Mouse (Mus musculus) adrenal gland, postnatal 36 days (tissue): ENCODE measurements around the gene Med20. TPM values are rescaled to one million over a fixed set of nuclear protein-coding genes. Genes with fewer than 3 reads are reported as not detected.
A peak's percentile ranks its signal among the peaks of the same experiment; 100 is the strongest.
"Not testable (repeated sequence)": the region's sequence is repeated elsewhere in the genome, so short reads cannot be mapped to it uniquely, and the experiment has no call there.

Source experiments
- DNase-seq, 2 experiments: peaks; one replicate each; pipeline ENCODE4 v3.0.0; 2021; ENCODE audit warnings: mixed read lengths in 1 of 2
- total RNA-seq, 2 experiments: library from RNA; stranded (reverse); gene quantifications; 2 replicates each; pipeline ENCODE4 v1.2.3; 2021

Gene Med20
- total RNA-seq, 2 experiments from 2014 or later, result 39.5 to 40.0 TPM

DNA sequence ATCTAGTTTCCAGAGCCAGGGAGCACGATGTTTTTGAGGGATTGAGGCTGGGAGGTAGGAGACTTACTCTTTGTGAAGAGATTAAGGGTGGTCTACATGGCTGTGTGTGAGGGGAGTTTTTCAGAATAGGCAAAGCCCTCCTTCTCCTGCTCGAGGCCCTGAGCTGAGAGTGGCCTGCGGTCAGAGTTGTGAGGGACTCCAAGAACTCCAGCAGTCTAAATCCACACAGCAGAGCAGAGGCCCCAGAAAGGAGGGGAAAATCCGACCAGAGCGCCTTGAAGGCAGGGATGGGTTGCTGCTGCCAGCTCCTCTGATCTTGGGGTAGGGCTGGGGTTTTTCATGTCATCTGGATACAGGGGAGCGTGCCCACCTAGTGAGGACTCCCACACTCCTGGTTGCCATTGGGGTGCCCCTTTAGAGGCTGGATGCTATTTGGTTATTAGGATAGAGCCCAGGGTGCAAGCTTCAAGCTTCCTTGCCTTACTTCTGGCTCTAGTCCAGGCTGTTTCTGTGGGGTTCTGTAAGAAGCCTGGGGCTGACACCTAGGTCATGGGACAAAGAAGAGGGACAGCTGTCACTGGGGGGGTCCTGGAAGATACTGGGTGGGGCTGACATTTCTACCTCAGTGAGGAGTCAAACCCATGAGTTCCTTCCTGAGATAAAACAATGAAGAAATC, 15.1 kb upstream of the Med20 start:
- DNase-seq, result no peak

DNA sequence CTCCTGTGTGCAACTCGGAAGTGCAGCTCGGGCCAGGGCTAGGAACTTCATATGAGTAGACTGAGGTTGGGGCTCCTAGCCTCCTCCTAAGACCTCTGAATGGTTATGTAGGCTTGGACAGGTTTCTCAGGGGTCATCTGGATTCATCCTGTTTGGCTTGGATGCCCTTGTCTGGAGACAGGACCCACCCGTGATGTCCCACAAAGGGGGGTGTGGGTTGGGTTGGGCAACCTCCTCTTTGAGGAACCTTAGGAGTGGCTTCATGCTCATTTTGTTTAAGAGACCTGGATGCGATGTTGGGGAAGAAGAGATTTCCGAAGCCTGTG, 14.6 kb upstream of the Med20 start:
- DNase-seq, result no peak

DNA sequence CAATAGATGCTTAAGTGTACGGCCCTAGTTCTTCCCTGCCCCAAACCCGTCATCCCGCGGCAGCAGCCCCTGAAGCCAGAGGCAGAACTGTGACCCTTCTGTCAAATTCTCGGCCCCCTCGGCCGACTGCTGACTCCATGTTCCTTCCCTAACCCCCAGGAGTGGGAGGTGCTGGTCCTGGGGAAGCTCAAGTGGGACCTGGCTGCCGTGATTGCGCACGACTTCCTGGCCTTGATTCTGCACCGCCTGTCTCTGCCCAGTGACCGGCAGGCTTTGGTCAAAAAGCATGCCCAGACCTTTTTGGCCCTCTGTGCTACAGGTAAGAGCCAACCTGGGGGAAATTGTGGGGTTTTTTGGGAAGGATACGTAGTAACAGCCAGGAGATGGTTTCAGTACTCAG, 14.1 kb upstream of the Med20 start:
- DNase-seq, result peak in 1 of 2 experiments; percentile 43

DNA sequence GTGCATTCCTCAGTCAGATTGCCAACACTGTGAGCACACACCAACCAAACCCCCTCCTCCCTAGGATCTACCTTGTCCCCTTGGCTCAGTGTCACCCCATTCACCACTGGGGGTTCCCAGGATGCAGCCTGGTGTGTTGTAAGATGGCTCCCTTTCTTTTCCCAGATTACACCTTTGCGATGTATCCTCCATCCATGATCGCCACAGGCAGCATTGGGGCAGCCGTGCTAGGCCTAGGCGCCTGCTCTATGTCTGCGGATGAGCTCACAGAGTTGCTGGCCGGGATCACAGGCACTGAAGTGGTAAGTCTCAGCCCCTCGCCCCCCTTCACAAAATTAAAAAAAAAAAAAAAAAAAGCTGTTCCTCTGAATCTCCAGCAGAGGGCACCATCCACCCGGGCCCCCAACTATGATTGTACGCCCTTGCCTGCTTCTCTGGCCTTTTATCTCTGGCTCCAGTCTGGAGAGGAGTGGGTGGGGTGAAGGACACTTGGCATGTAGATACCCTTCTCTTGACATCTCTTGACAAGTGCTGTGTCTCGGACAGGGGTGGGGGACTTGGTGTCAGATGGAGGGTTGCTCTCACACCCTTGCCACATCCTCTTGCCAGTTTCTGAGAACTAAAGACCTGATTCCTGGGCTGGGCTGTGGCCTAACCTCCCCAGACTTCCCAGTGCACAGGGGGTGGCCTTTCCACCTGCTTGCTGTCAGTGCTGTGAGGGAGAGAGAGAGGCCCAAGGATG, 13.4 kb upstream of the Med20 start:
- peak; percentile 51 to 53 for DNase-seq

DNA sequence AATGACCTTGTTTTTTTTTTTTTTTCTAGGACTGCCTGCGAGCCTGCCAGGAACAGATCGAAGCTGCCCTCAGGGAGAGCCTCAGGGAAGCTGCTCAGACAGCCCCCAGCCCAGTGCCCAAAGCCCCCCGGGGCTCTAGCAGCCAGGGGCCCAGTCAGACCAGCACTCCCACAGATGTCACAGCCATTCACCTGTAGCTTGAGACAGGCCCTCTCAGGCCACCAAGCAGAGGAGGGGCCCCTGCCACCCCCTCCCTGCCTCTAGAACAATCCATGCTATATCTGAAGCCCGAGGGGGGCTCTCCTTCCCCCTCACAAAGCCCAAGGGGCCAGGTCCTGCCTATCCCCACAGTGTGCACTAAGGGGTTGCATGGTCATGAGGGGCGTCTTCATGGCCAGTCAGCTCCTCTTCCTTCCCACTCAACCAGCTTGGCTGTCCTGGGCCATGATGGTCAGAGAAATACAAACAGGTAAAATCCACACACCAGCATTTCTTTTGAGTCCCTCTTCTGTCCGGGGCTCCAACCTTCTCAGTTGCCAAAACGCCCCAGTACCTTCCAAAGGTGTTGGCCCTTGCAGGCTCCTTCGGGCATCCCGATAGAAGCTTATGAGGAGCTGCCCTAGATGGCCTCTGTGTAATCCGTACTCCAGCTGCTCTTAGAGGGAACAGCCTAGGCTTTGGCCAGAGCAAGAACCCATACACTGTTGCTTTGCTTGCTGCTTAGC, 12.6 kb upstream of the Med20 start:
- DNase-seq, result not testable (repeated sequence)

DNA sequence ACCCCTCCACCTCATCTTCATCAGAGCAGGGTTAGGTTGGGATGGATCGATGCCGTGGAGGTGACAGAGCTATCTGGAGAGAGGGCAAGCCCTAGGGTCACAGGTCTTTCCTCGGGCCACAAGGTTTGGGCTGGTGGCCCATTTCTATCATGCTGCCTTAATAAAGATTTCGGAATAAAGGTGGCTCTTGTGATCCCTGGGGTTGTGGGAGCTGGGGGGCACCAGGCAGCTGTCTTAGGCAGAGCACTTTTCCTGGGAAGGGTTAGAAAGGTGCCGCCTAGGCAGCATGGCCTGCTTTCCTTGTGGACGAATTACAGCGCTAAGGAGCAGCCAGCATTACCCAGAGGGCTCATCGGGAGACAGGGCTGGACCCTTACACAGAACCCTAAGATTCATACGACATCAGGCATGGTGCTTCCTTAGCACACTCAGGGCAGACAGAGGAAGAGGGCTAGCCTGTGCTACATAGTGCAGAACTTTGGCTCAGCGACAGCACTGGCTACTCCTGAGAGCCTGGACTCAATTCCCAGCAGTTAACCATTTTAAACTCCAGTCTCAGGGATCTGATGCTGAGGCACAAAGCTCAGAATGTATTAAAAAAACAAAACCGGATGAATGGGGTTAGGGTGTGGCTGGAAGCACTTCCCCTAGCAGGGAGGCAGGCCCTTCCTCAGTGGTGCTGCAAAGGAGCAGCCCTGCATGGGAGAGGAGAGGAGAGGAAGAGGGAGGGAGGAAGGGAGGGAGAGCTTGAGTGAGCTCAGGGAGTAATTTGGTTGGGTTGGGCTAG, 11.7 kb upstream of the Med20 start:
- peak in 1 of 2 experiments; percentile 48 for DNase-seq

DNA sequence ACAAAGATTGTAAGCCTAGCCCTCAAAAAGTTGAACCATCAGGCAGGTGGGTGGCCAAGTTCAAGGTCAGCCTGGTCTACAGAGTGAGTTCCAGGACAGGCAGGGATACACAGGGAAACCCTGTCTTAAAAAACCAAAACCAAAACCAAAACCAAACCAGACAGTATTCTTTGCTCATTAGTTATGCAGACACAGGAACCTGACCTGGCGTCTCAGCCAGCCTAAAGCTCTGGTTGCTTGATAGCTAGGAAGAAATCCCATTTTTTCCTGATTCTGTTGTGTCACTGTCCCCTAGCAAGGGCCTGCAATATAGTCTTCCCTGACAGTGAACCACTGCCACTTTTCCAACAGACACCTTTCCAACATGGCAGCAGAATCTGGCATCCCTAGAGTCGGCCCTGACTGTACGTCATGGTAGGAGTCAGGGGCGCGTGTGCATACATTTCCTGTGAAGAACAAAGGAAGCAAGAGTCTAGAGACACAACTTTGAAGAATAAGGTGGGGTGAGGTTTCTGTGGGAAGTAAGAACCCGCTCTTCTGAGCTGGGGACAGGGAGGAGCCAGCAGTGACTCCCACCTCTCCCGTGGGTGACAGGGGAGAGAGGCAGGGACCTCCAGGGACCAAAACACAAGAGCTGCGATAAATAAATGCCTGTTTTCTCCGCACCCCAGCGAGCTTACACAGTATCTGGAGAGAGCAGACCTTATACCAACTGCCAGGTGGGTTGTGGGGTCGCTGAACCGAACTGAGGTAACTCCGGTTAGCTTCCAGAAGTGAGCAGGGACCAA, 10.6 kb upstream of the Med20 start:
- DNase-seq, result no peak

DNA sequence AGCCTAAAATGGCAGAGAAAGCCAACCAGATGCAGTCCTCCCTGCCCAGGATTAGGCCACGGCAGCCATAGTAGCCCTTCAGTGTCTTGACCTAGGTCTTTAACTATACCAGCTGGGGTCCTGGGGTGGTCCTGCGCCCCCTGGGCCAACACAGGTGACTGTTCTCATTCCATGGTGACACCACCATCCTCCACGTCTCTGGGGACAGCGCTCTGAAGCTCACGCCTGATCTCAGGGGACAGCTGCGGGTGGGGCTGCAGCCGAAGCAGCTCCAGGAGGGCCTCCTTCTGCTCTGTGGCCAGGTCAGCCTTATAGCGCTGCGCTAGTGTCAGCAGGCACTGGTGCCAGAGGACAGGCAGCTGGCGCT, 10.0 kb upstream of the Med20 start:
- no peak for DNase-seq

DNA sequence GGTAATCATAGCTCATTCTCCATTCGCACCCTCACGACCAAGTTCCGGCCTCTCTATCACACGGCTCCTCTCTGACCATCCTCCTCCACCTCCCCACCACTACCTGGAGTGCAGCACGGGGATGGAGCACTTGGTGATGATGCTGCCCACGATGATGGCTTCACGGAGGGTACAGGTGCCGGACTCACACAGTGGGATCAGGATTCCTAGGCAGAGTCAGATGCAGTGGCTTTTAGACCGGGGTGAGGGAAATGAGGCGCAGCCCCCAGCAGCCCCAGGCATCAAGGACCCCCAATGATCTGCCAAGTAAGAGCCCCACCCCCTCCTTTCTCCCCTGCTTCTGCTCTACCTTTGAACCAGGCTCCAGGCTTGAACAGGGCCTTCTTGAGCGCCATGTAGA, 9.1 kb upstream of the Med20 start:
- DNase-seq, result no peak

DNA sequence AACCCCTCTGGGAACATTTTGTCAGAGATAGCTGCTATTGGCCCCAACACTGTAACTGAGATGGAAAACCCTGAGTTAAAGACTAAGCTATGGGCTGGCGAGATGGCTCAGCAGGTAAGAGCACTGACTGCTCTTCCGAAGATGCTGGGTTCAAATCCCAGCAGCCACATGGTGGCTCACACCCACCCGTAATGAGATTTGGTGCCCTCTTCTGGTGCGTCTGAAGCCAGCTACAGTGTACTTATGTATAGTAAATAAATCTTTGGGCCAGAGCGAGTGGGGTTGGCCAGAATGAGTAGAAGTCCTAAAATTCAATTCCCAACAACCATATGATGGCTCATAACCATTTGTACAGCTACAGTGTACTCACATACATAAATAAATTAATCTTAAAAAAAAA, 5.2 kb upstream of the Med20 start:
- peak; percentile 37 to 51 for DNase-seq

DNA sequence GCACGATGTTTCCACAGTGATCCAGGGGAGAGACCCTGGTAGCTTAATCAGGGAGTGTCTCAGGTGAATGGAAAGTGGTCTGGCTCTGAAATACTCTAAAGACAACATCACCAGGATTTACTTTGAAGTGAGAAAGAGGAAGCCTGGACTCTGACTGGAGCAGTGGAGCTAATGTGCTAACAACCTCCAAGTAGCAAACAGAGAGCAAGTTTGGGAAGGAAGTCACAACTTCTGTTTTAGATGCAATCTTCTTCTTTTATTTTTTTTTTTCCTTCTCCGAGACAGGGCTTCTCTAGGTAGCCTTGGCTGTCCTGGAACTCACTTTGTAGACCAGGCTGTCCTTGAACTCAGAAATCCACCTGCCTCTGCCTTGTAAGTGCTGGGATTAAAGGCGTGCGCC, 2.2 kb upstream of the Med20 start:
- DNase-seq, result no peak

DNA sequence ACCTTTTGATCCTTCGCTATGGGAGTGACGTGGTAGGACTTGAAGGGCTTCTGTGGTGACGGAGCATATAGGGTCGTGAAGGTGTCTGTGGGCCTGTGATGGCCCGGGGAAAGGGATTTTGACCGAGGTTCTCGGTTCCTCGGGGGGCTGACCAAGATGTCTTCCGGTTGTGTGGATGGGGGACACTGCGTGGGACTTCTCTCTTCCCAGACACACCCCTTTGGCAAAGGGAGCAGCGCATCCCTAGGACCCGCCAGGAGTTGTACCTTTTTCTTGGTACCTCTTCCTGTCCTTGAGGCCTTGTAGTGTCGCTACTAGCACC, 240 bp downstream of the Med20 start:
- DNase-seq, result no peak

DNA sequence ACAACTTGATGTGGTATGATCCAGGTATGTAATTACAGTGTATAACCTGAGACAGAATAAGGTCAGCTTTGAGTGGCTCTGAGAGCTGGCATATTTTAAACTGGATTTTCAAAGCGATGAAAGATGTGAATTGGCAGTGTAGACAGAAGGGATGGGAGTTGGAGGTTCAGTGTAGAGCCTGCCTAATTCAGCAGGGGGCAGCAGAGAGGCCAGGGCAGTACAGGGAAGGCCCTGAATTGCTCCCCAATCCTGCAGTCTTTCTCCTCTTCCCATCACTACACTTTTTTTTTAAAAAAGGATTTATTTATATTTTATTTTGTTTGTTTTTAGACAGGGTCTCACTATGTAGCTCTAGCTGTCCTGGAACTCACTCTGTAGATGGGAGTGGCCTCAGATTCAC, 2.6 kb downstream of the Med20 start:
- peak; percentile 58 to 69 for DNase-seq

DNA sequence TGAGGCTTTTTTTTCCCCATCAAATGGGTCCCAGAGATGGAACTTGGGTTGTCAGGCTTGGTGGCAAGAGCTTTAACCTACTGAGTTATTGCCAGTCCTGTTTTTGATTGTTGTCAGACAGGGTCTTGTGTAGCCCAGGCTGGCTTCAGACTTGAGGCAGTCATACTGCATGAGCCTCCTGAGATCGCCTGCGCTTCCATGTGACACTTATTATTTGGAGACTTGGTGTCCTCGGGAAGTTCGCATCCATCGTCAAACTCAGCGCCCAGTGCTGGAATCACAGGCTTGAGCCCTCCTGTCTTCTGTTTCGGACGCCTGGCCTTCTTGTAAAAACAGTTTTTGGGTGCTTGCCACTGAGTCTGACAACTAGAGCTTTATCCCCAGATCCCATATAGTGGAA, 4.7 kb downstream of the Med20 start:
- DNase-seq, result no peak

DNA sequence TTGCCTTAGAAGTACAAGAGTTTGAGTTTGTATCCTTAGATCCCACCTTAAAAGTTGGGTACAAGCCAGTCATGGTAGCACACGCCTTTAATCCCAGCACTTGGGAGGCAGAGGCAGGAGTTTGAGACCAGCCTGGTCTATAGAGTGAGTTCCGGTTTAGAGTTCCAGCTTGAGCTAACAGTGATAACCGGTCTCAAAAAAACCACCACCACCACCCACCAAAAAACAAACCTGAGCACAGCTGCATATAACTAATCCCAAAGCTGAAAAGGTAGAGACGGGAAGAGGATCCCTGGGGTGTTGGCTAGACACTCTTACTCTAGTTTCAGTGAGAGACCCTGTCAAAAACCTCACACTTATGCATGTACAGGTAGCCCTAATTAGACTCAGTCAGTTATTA, 5.3 kb downstream of the Med20 start:
- no peak for DNase-seq

DNA sequence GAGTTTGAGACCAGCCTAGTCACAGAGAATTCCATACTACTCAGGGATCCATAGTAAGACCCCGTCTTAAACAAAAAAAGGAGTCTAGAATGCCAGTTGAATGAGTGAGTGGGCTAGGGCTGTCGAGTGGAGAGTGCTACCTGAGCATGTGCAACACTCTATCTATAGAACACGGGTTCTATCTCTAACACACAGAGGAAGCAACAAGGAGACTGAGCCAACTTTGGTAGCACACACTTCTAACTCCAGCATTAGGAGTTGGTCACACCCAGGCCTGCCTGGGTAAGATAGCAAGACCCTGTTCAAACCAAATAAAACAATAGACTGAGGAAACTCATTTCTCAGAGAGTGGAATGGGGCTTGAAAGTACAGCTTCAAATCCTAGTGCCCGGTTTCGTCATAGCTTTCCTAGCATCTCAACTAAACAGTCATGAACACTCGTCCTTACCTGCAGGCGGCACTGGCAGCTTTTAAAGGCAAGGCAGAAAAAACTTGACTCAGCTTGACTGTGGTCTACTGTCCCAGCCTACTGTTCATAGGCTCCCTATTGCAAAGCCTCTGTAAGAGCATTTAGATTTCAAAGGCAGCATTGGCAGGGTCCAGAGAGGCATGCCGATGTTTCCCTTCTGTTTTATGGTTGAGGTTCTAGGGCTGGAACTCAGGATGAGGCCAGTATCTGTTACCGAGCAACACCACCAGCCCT, 6.4 kb downstream of the Med20 start:
- DNase-seq, result no peak

DNA sequence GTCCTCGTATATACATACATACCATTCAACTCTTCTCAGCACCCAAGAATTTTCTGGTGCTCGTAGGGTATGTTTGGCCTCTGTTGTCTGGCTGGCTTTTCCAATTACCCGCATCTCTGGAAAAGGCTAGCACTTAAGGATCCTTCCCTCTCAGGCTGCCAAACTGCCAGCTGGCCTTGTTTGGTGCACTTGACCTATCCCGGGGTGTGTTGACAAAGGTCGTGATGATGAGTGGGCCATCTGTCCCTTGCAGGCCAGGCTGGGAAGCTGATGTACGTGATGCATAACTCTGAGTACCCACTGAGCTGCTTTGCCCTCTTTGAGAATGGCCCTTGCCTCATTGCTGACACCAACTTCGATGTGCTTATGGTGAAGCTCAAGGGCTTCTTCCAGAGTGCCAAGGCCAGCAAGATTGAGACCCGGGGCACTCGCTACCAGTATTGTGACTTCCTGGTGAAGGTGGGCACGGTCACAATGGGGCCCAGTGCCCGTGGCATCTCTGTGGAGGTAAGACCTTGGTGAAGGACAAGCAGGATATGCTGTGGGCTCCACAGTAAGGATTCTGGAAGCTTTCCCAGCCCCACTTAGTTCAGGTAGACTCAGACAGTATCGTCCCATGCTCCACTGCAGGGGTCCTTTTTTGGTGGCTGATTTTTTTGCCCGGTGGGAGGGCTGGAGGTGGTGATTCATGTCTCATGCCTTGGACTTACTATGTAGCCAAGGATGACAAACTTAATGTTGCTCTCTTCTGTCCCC, 7.4 kb downstream of the Med20 start:
- DNase-seq, result peak in 1 of 2 experiments; percentile 51

DNA sequence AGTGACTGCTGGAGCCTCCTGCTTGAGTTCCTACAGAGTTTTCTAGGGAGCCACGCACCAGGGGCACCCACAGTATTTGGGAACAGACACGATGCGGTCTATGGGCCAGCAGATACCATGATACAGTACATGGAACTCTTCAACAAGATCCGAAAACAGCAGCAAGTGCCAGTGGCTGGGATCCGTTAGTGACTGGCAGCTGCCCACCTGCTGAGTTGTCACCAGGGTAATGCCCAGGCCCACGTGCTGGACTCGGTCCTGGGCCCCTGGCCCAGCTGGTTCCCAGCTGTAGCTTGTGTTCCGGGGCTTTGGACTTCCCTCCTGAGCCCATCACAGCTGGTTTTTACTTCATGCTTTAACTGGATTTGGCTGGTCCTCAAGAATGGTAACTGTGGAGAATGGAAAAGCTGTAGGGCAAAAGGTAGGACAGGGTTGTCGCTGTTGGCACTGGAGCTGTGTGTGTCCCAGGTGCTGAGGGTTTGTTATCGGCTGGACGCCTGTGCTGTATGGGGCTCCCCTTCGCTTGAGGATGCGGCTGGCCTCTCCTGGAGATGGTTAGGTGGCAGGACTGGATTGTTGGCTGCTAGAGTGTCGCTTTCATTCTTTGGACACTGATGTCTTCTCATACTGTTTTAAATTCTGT, 11.7 kb downstream of the Med20 start:
- no peak for DNase-seq

DNA sequence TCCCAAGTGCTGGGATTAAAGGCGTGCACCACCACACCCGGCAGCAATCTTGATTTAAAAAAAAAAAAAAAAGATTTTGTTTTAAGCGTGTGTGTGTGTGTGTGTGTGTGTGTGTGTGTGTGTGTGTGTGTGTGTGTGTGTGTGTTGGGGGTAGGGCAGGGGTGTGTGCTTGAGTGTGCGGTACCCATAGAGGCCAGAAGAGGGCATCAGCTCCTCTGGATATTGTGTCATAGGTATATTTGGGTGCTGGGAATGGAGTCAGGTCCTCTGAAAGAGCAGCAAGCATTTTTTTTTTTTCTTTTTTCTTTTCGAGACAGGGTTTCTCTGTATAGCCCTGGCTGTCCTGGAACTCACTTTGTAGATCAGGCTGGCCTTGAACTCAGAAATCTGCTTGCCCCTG, 13.2 kb downstream of the Med20 start:
- DNase-seq, result not testable (repeated sequence)

DNA sequence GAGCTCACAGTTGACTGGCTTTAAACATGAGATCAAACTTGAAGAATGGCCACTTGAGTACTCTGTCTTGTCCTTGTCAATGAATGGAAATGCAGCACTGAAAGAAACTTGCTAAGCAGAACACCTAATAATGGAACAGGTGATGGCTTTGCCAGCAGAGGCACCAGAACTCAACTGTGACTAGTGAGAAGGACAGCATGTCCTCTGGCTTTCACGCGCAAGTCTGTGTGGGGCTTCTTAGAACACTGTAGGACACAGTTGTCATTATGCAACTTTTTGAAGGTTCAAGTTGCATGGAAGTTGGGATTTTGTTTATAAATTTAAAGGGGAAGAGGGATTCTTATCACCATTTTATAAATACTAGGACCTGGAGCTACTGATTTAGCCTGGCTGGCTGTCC, 13.7 kb downstream of the Med20 start:
- no peak for DNase-seq
